Mouse (Mus musculus) layer of hippocampus, adult 18-20 months (tissue): ENCODE data around the gene Wasl. TPM values are rescaled to one million over a fixed set of nuclear protein-coding genes. Genes with fewer than 3 reads are reported as not detected.

ENCODE experiments used
- DNase-seq, 2 experiments: peaks; one replicate each; pipeline ENCODE4 v3.0.0; 2022; ENCODE audit warnings: low spot score in 2 of 2
- total RNA-seq, 2 experiments: library from RNA; stranded (reverse); gene quantifications; 2 replicates each; pipeline ENCODE4 v1.2.3; 2021

The Wasl gene
- total RNA-seq, 2 experiments from 2014 or later: 144 to 162 TPM

DNA sequence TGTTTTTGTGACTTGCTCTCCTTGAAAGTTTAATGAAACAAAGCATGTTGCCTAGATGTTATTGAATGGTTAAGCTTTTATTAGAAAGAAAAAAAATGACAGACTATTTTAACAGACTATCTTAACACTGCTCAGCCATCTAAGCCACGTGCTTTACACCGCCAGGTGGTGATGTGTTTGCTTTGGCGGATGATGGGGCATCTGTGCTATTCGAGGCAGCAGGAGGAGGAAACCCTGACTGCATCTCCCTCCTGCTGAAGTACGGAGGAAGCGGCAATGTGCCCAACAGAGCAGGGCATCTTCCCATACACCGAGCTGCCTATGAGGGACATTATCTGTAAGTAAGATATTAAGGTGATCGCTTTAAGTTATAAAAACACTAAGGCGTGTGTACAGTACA is 100.7 kb downstream of the Wasl start:
- DNase-seq: peak; percentile 55 to 60

Other genes starting within 250 kb of the Wasl start
- gene Iqub, start 149.9 kb downstream of the Wasl start, total RNA-seq: 1 to 10 TPM; 2.2 to 2.4 TPM
- gene Ndufa5, start 137.0 kb downstream of the Wasl start, total RNA-seq: 100 to 1,000 TPM; 290 to 317 TPM
- not detected for gene Asb15, start 136.9 kb downstream of the Wasl start, total RNA-seq
- not detected for gene Lmod2, start 67.2 kb downstream of the Wasl start, total RNA-seq
- not detected for gene Hyal6, start 68.2 kb upstream of the Wasl start, total RNA-seq
- not detected for gene Hyal4, start 83.3 kb upstream of the Wasl start, total RNA-seq
- not detected for gene Spam1, start 126.2 kb upstream of the Wasl start, total RNA-seq
- not detected for gene Hyal5, start 193.0 kb upstream of the Wasl start, total RNA-seq